Mouse (Mus musculus) hindbrain, embryonic 12.5 days (tissue): ENCODE data around the gene Tmem159. TPM values are rescaled to one million over a fixed set of nuclear protein-coding genes. Genes with fewer than 3 reads are reported as not detected.

Experiments
- ATAC-seq: fragments of 200-750 bp; cut with Nextera tagmentation; 2 replicates; pipeline ENCODE4 v1.8.0; 2017; ENCODE audit warnings: moderate TSS enrichment; ENCODE audit not compliant: low FRiP score
- H3K27ac ChIP-seq: fragments of 300-500 bp; sonication (generic); 2 replicates; pipeline ENCODE4 v1.5.1; 2016; ENCODE audit warnings: mild to moderate bottlenecking
- H3K27me3 ChIP-seq: fragments of 300-500 bp; sonication (generic); 2 replicates; pipeline ENCODE4 v1.6.1; 2016; ENCODE audit warnings: mild to moderate bottlenecking
- H3K36me3 ChIP-seq: fragments of 300-500 bp; sonication (generic); 2 replicates; pipeline ENCODE4 v1.6.1; 2016; ENCODE audit warnings: mild to moderate bottlenecking
- H3K4me1 ChIP-seq: fragments of 300-500 bp; sonication (generic); 2 replicates; pipeline ENCODE4 v1.6.1; 2016
- H3K4me2 ChIP-seq: fragments of 300-500 bp; sonication (generic); replicated peaks from 2 replicates; pipeline ENCODE4 v1.6.1; 2016; ENCODE audit warnings: mild to moderate bottlenecking
- H3K4me3 ChIP-seq: fragments of 300-500 bp; sonication (generic); 2 replicates; pipeline ENCODE4 v1.5.1; 2016; ENCODE audit warnings: mild to moderate bottlenecking
- H3K9ac ChIP-seq: fragments of 300-500 bp; sonication (generic); 2 replicates; pipeline ENCODE4 v1.6.1; 2016; ENCODE audit warnings: mild to moderate bottlenecking, moderate library complexity
- H3K9me3 ChIP-seq: fragments of 300-500 bp; sonication (generic); replicated peaks from 2 replicates; pipeline ENCODE4 v1.6.1; 2016; ENCODE audit warnings: mild to moderate bottlenecking
- WGBS: fragments of 180-500 bp; shearing (Covaris S2); methylation state at CpG from one replicate; pipeline ENCODE4 v1.1.7; 2016; 5-methylcytosine and 5-hydroxymethylcytosine counted together
- polyA plus RNA-seq: library from polyadenylated mRNA; unstranded; fragments of >200 nt; fragmentation: Nextera tagmentation; extraction: Ambion mirVana; gene quantifications from 2 replicates; pipeline ENCODE4 v1.2.1, GENCODE M21; 2016

The Tmem159 gene
- 18.7 and 20.7 TPM in 2 replicates for polyA plus RNA-seq

DNA sequence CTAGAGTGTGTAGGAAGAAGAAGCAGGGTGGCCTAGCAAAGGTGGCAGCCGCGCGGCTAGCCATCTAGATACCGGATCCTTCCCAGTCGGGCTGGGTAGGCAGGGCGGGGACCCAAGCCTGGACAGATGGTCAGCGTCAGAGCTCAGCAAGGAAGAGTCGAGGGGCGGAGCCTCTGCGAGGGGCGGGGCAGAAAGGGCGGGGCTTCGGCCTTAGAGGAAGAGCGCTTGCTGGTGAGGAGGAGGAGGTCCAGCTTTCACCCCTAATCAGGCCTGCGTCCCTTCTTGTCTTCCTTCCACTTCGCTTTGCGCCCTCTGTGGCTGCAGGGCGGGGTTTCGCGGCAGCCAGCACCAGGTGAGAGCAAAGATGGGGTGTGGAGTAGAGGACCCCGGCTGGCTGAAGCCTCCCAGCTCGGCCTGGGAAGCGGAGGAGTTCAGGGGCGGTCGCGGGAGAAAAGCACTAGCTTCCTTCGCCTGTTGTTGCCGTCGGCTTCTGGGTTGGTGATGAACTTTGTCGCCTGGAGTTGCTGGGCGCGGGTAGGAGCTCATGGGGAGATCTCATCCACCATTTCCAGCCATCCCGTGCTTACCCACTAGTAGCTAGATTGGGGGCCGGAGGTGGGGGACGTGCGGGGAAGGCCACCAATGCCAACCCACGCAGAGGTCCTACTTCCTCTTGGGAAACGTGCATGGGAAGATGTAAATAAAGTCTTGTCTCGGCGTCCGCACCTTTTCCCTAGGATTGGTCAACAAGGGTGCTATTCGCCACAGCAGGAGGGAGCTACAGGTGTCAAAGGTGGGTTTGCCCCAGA lies at the start of gene Tmem159:
Gene Tmem159, plus strand, starts transcription at position 190 of the 809 bp plus-strand sequence.
- Histone ChIP-seq H3K4me1 (peaks cover 19% of the 10 kb centered on the region), H3K9ac (peak within 1 kb of the TSS; percentile 64), H3K27me3 (peaks cover 5% of the 10 kb centered on the region; the same call in 1 of the 2 replicates), H3K4me3 (peak within 1 kb of the TSS; percentile 55), H3K27ac (no peak within 1 kb of the TSS), H3K4me2 (peak within 1 kb of the TSS; percentile 84), H3K36me3 (no peaks in the 10 kb centered on the region), H3K9me3 (no peaks in the 10 kb centered on the region)
- ATAC-seq = peak; percentile 88
- 1% methylated on average over 42 of the region's 42 CpGs for WGBS

DNA sequence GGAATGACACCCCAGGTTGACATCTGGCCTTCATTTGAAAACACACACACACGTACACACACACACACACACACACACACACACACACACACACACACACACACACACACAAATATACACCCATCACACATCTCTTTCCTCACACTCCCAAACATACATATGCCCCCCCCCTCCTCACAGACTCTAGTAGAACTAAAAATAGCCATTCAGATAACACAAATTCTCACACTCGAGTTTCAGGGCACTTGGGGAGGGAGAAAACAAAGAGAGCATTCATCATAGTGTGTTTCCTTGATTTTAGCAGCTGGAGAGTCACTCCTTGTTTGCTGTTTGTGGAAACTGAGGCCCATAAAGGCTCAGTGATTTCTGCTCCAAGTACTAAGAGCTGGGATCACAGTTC lies 48.1 kb upstream of the Tmem159 start:
- H3K4me1 ChIP-seq = no peaks in the 10 kb centered on the region
- 46% methylated on average over 2 of the region's 2 CpGs for WGBS
- no peaks in the 10 kb centered on the region for H3K9me3 ChIP-seq
- H3K27ac ChIP-seq = no peak overlapping the region
- no peak overlapping the region for H3K9ac ChIP-seq
- H3K36me3 ChIP-seq = no peaks in the 10 kb centered on the region
- no peak for ATAC-seq
- no peak overlapping the region for H3K4me3 ChIP-seq
- no peaks in the 10 kb centered on the region for H3K27me3 ChIP-seq
- no peak overlapping the region for H3K4me2 ChIP-seq

DNA sequence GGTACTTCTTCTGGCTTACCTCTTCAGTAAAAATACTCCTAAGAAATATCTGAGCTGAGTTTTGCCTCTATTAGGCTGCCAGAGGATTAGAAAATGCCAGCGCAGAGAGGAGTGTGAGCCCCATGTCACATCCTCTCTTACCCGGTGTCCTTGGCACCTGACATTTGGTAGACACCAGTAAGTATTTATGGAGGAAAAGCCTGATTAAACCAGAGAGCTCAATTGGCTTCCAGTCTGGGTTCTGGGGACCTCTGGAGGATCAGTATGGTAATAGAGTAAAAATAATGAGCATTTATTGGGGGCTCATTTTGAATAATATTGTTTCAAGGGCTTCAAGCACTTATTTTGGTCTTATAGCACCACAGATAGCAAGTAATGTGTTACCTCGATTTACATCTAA lies 46.7 kb upstream of the Tmem159 start:
- no peaks in the 10 kb centered on the region for H3K9me3 ChIP-seq
- no peak overlapping the region for H3K27ac ChIP-seq
- no peaks in the 10 kb centered on the region for H3K27me3 ChIP-seq
- 86% methylated on average over 3 of the region's 3 CpGs for WGBS
- H3K4me2 ChIP-seq = no peak overlapping the region
- H3K36me3 ChIP-seq = no peaks in the 10 kb centered on the region
- H3K9ac ChIP-seq = no peak overlapping the region
- H3K4me3 ChIP-seq = no peak overlapping the region
- no peaks in the 10 kb centered on the region for H3K4me1 ChIP-seq
- no peak for ATAC-seq

DNA sequence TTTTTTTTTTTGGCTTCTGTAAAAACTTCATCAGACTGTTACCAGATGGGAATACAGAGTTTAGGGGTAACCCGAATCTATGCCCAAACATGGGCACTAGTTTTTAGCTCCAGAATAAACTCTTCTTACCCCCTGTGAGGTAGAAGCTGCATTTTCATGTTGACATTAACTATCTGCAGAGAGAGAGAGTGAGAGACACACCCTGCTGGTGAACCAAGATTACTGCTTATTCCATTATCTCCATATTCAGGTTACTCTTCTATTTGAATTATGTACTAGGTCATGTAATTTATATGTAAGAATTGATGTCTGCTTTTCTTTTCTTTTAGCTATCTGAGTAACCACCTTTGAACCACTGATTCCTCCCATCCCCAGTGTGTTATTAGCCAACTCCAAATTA lies 38.1 kb upstream of the Tmem159 start:
- Histone ChIP-seq H3K27ac (no peak overlapping the region), H3K9me3 (no peaks in the 10 kb centered on the region), H3K4me1 (peaks cover 8% of the 10 kb centered on the region; the same call in 1 of the 2 replicates), H3K4me3 (no peak overlapping the region), H3K4me2 (no peak overlapping the region), H3K36me3 (no peaks in the 10 kb centered on the region), H3K27me3 (no peaks in the 10 kb centered on the region; the same call in 1 of the 2 replicates), H3K9ac (no peak overlapping the region)
- no peak for ATAC-seq
- 97% methylated on average over 1 of the region's 1 CpGs for WGBS

DNA sequence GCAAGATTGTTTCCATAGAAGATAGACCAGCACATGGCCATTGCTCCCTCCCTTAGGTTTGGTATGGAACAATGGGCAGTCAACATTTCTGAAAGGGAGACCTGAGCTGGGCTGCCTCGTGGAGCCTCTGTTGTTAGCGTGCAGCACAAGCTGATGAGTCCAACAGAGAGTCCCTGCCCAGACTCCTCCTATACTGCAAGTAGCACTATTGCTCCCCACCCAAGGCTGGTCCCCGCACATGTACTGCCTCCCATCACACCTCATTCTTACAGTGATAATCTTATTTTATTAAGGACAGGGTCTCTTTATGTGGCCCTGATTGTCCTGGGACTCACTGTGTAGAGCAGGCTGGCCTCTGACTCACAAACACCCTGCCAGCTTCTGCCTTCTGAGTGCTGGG lies 34.0 kb upstream of the Tmem159 start:
- no peaks in the 10 kb centered on the region for H3K9me3 ChIP-seq
- WGBS = 81% methylated on average over 3 of the region's 3 CpGs
- H3K27ac ChIP-seq = no peak overlapping the region
- H3K4me1 ChIP-seq = peaks cover 10% of the 10 kb centered on the region; the same call in 1 of the 2 replicates
- 0 out of 2 replicates have a peak, but pooled peaks have one; percentile 11 for ATAC-seq
- H3K36me3 ChIP-seq = no peaks in the 10 kb centered on the region
- H3K4me2 ChIP-seq = no peak overlapping the region
- H3K9ac ChIP-seq = no peak overlapping the region
- H3K27me3 ChIP-seq = no peaks in the 10 kb centered on the region; the same call in 1 of the 2 replicates
- H3K4me3 ChIP-seq = no peak overlapping the region

DNA sequence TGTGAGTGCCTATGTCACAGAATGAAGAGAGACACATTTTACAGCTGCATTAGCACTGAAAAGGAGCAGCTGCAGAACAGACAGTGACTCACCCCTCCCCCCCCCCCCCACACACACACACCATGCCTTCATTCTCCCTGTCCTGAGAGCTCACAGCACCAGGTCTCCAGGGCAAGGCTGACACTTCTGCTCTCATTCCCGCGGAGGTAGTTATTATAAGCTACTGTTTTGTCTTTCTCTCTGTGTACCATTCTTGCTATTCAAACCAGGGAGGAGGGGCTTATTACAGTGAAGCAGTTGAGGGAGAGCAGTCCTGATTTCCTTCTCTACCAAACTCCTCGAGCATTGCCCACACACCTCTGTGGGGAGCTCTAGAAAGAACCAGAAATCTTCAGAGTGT lies 33.0 kb upstream of the Tmem159 start:
- no peak overlapping the region for H3K27ac ChIP-seq
- 26% methylated on average over 3 of the region's 3 CpGs for WGBS
- H3K4me2 ChIP-seq = no peak overlapping the region
- ATAC-seq = peak; percentile 83
- H3K4me1 ChIP-seq = peaks cover 10% of the 10 kb centered on the region; the same call in 1 of the 2 replicates
- H3K4me3 ChIP-seq = no peak overlapping the region
- H3K9ac ChIP-seq = no peak overlapping the region
- no peaks in the 10 kb centered on the region; the same call in 1 of the 2 replicates for H3K27me3 ChIP-seq
- H3K36me3 ChIP-seq = no peaks in the 10 kb centered on the region
- H3K9me3 ChIP-seq = no peaks in the 10 kb centered on the region

DNA sequence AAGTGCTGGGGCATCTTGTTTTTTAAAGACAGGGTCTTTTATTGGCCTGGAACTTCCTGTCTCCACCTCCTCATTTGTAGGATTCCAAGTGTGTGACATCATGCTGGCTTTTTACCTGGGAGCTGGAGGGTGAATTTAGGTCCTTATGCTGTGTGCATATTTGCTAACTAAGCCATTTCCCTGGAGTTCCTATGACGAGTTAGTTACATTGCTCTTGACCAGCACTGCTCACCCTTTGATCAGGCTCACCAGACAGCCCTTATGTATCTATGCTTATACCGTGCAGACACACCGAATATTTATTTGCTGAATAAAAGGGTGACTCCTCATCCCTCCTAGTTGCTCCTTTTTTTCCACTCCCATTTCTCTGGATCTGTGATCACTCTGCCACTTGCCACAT lies 22.0 kb upstream of the Tmem159 start:
- Histone ChIP-seq H3K9ac (no peak overlapping the region), H3K4me1 (no peaks in the 10 kb centered on the region), H3K36me3 (no peaks in the 10 kb centered on the region), H3K4me2 (no peak overlapping the region), H3K9me3 (no peaks in the 10 kb centered on the region), H3K4me3 (no peak overlapping the region), H3K27me3 (no peaks in the 10 kb centered on the region), H3K27ac (no peak overlapping the region)
- 84% methylated on average over 3 of the region's 3 CpGs for WGBS
- ATAC-seq = no peak

DNA sequence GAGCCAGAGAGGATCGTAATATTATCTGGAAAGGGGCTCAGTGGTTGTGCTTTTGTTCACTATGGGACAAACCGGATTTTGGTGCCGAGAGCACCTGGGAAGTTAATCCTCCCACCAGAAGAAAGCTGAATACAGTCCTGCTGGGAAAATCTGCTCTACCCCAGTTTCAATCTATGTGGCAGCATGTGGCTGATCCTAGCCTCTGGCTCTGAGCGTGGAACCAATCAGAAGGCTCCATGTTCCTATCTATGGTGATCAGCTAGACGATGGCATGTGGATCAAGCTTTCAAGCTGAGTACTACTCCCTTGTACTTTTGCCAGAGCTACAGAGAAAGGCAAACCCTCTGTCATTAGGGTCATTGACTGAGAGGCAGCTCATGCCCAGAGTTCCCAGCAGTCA lies 9.1 kb upstream of the Tmem159 start:
- Histone ChIP-seq H3K36me3 (no peaks in the 10 kb centered on the region), H3K9ac (no peak overlapping the region), H3K27me3 (no peaks in the 10 kb centered on the region), H3K4me3 (no peak overlapping the region), H3K9me3 (no peaks in the 10 kb centered on the region), H3K27ac (no peak overlapping the region), H3K4me2 (no peak overlapping the region), H3K4me1 (no peaks in the 10 kb centered on the region)
- ATAC-seq = no peak
- WGBS = 37% methylated on average over 5 of the region's 5 CpGs

DNA sequence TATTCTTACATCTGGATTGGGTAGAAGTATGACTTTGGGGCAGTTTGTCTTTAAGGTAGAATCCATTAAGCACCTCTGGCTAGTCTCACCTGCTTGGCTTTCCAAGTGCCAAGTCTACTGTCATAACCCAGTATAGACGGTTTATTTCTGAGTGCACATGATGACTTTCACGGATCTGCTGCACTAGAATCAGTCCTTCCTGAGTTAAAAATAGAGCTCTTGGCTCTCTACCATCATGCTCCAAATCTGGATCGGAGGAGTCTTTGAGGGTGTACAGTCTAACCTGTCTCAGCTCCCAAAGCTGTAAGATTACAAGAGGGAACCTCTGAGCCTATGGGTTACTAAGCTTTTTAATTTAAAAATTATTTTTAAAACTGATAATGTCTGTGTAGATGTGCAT lies 7.9 kb upstream of the Tmem159 start:
- 92% methylated on average over 3 of the region's 3 CpGs for WGBS
- H3K4me1 ChIP-seq = no peaks in the 10 kb centered on the region
- no peaks in the 10 kb centered on the region for H3K36me3 ChIP-seq
- no peaks in the 10 kb centered on the region for H3K27me3 ChIP-seq
- no peak overlapping the region for H3K27ac ChIP-seq
- no peak overlapping the region for H3K4me3 ChIP-seq
- H3K9me3 ChIP-seq = no peaks in the 10 kb centered on the region
- no peak overlapping the region for H3K4me2 ChIP-seq
- ATAC-seq = no peak
- H3K9ac ChIP-seq = no peak overlapping the region

DNA sequence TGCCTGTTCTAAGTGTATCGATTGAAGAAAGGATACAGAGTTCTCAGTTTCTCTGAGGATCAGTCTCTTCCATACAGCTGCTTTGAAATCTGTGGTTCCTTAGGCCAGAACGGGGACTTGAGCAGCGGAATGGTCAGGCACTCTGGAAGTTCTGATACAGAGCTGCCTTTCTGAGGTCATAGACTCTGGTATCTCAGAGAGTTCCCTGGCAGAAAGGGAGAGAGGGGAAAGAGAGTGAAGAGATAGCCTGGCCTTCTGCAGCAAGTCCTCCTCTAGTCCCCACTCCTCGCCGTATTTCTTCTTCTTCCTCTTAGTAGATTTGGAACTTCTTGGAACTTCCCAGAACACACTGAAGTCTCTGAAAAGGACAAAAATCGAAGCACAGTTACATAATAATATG lies 7.0 kb upstream of the Tmem159 start, which contains the start of gene Dnah3:
Gene Dnah3, minus strand, starts transcription at position 101 of the 400 bp plus-strand sequence.
- no peak within 1 kb of the TSS for H3K27ac ChIP-seq
- H3K4me3 ChIP-seq = no peak within 1 kb of the TSS
- no peak within 1 kb of the TSS for H3K9ac ChIP-seq
- no peaks in the 10 kb centered on the region for H3K27me3 ChIP-seq
- WGBS = 86% methylated on average over 6 of the region's 6 CpGs
- no peaks in the 10 kb centered on the region for H3K36me3 ChIP-seq
- H3K4me1 ChIP-seq = no peaks in the 10 kb centered on the region
- no peak for ATAC-seq
- H3K4me2 ChIP-seq = no peak within 1 kb of the TSS
- no peaks in the 10 kb centered on the region for H3K9me3 ChIP-seq

DNA sequence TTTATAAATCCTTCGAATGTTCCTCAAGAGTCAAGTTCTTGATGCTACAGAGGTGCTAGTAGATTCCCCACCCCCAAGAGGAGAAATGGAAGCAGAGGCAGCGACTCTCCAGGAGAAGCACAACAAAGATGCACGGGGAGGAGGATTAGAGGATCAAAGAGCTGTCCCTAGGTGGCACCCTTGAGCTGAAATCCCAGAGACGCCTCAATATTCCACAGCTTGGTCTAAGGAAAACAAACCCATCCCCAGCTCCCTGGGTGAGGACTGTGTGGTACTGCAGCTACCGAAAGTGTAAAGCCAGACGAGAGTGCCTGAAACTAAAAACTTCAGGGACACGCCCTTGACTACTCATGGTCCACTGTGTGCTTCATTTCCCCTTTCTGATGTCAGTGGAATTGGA lies 4.3 kb upstream of the Tmem159 start:
- Histone ChIP-seq H3K27ac (no peak overlapping the region), H3K36me3 (no peaks in the 10 kb centered on the region), H3K9me3 (no peaks in the 10 kb centered on the region), H3K4me1 (peaks cover 8% of the 10 kb centered on the region), H3K27me3 (peaks cover 5% of the 10 kb centered on the region; the same call in 1 of the 2 replicates), H3K9ac (no peak overlapping the region), H3K4me3 (no peak overlapping the region), H3K4me2 (no peak overlapping the region)
- ATAC-seq = peak; percentile 49; the same call in 1 of the 2 replicates
- WGBS = 10% methylated on average over 7 of the region's 7 CpGs

DNA sequence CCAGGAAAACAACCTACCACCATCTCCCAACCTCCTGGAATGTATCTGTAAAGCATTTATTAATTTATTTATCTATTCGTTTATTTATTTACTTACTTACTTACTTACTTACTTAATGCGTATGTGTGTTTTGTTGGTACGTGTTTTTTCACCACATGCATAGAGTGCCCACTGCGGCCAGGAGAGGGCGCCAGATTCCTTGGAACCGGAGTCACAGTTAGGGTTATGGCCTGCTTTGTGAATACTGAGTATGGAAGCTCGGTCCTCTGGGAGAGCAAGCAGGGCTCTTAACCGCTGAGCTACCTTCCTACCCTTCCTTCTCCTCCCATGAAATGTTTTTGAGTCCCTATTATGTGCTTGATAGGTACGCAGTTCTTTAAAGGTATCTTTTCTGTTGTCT lies 3.8 kb upstream of the Tmem159 start:
- ATAC-seq = no peak
- Histone ChIP-seq H3K9me3 (no peaks in the 10 kb centered on the region), H3K36me3 (no peaks in the 10 kb centered on the region), H3K4me3 (no peak overlapping the region), H3K4me2 (no peak overlapping the region), H3K9ac (no peak overlapping the region), H3K4me1 (peaks cover 14% of the 10 kb centered on the region), H3K27me3 (peaks cover 5% of the 10 kb centered on the region; the same call in 1 of the 2 replicates), H3K27ac (no peak overlapping the region)
- WGBS = 21% methylated on average over 9 of the region's 9 CpGs
